Mouse (Mus musculus): Measurements from ENCODE around the gene Adap1. TPM values are rescaled to one million over a fixed set of nuclear protein-coding genes. Genes with fewer than 3 reads are reported as not detected.

Gene Adap1
- polyA plus RNA-seq (2015; fragmentation: Nextera tagmentation; extraction: Ambion mirVana), result 2.1 and 2.2 TPM in 2 replicates

- Histone ChIP-seq H3K4me1 (peaks cover 25% of the 10 kb centered on the region), H3K27ac (no peak within 1 kb of the TSS), H3K27me3 (peaks cover 43% of the 10 kb centered on the region), H3K9me3 (replicated peaks) (no peaks in the 10 kb centered on the region), H3K4me2 (peak within 1 kb of the TSS; percentile 99), H3K36me3 (no peaks in the 10 kb centered on the region), H3K4me3 (replicated peaks) (peak within 1 kb of the TSS; percentile 66), H3K9ac (peak within 1 kb of the TSS; percentile 69)
- peak; percentile 74 for ATAC-seq (replicated peaks; ENCODE audit: low FRiP score)
- WGBS, result 3% methylated on average over 61 of the region's 61 CpGs
Observed at GRCm38 (mm10) chr5:139325395-139325966, at the start of gene Adap1. TSS of gene Adap1 (minus strand) at chr5:139325622.

- H3K4me1 ChIP-seq, result peaks cover 79% of the 10 kb centered on the region
Observed at GRCm38 (mm10) chr5:139374841-139375240, 49.4 kb upstream of the Adap1 start.

GRCm38 (mm10) chr5:139373889-139374444 is 48.5 kb upstream of the Adap1 start:
- no peaks in the 10 kb centered on the region for H3K36me3 ChIP-seq
- no peak overlapping the region for H3K4me2 ChIP-seq
- H3K9ac ChIP-seq, result no peak overlapping the region
- 0 out of 2 replicates have a peak overlapping the region, but pooled peaks have one; percentile 10 for H3K27ac ChIP-seq
- H3K9me3 ChIP-seq (replicated peaks), result no peaks in the 10 kb centered on the region
- H3K27me3 ChIP-seq, result no peaks in the 10 kb centered on the region
- ATAC-seq (replicated peaks; ENCODE audit: low FRiP score), result no peak
- H3K4me1 ChIP-seq, result peaks cover 77% of the 10 kb centered on the region
- 82% methylated on average over 6 of the region's 6 CpGs for WGBS
- H3K4me3 ChIP-seq (replicated peaks), result no peak overlapping the region

More at GRCm38 (mm10) chr5:139374841-139375240, 49.4 kb upstream of the Adap1 start:
- Histone ChIP-seq H3K27ac (0 out of 2 replicates have a peak overlapping the region, but pooled peaks have one; percentile 10), H3K4me3 (replicated peaks) (no peak overlapping the region), H3K27me3 (no peaks in the 10 kb centered on the region), H3K9ac (no peak overlapping the region), H3K4me2 (no peak overlapping the region), H3K36me3 (no peaks in the 10 kb centered on the region), H3K9me3 (replicated peaks) (no peaks in the 10 kb centered on the region)
- 90% methylated on average over 2 of the region's 2 CpGs for WGBS
- ATAC-seq (replicated peaks; ENCODE audit: low FRiP score), result no peak

- Histone ChIP-seq H3K9me3 (replicated peaks) (no peaks in the 10 kb centered on the region), H3K36me3 (no peaks in the 10 kb centered on the region), H3K9ac (no peak overlapping the region), H3K4me3 (replicated peaks) (no peak overlapping the region), H3K4me1 (peaks cover 74% of the 10 kb centered on the region), H3K4me2 (no peak overlapping the region), H3K27me3 (no peaks in the 10 kb centered on the region), H3K27ac (peak overlapping the region; percentile 83; the same call in 1 of the 2 replicates)
- WGBS, result 78% methylated on average over 3 of the region's 3 CpGs
- no peak for ATAC-seq (replicated peaks; ENCODE audit: low FRiP score)
Observed at GRCm38 (mm10) chr5:139373126-139373525, 47.7 kb upstream of the Adap1 start.

- WGBS, result under 1% methylated on average over 39 of the region's 39 CpGs
- peak overlapping the region; percentile 51 for H3K4me3 ChIP-seq (replicated peaks)
- no peaks in the 10 kb centered on the region for H3K9me3 ChIP-seq (replicated peaks)
- H3K4me1 ChIP-seq, result peaks cover 61% of the 10 kb centered on the region
- no peaks in the 10 kb centered on the region for H3K27me3 ChIP-seq
- peak overlapping the region; percentile 83 for H3K27ac ChIP-seq
- H3K36me3 ChIP-seq, result no peaks in the 10 kb centered on the region
- H3K9ac ChIP-seq, result peak overlapping the region; percentile 68
- peak; percentile 92 for ATAC-seq (replicated peaks; ENCODE audit: low FRiP score)
- H3K4me2 ChIP-seq, result peak overlapping the region; percentile 68
Observed at GRCm38 (mm10) chr5:139371631-139372401, 46.4 kb upstream of the Adap1 start.

- WGBS, result 54% methylated on average over 5 of the region's 5 CpGs
- peak overlapping the region; percentile 83 for H3K27ac ChIP-seq
Observed at GRCm38 (mm10) chr5:139371118-139371517, 45.7 kb upstream of the Adap1 start.

GRCm38 (mm10) chr5:139370336-139370735 is 44.9 kb upstream of the Adap1 start:
- 85% methylated on average over 6 of the region's 6 CpGs for WGBS
- Histone ChIP-seq H3K36me3 (no peaks in the 10 kb centered on the region), H3K27me3 (no peaks in the 10 kb centered on the region), H3K9me3 (replicated peaks) (no peaks in the 10 kb centered on the region), H3K4me2 (no peak overlapping the region), H3K9ac (no peak overlapping the region), H3K4me1 (peaks cover 59% of the 10 kb centered on the region), H3K27ac (no peak overlapping the region), H3K4me3 (replicated peaks) (no peak overlapping the region)
- no peak for ATAC-seq (replicated peaks; ENCODE audit: low FRiP score)

More at GRCm38 (mm10) chr5:139371118-139371517, 45.7 kb upstream of the Adap1 start:
- no peaks in the 10 kb centered on the region for H3K27me3 ChIP-seq
- H3K9me3 ChIP-seq (replicated peaks), result no peaks in the 10 kb centered on the region
- peak overlapping the region; percentile 51 for H3K4me3 ChIP-seq (replicated peaks)
- H3K9ac ChIP-seq, result peak overlapping the region; percentile 68
- H3K4me1 ChIP-seq, result peaks cover 58% of the 10 kb centered on the region
- no peak for ATAC-seq (replicated peaks; ENCODE audit: low FRiP score)
- H3K36me3 ChIP-seq, result no peaks in the 10 kb centered on the region
- peak overlapping the region; percentile 68 for H3K4me2 ChIP-seq

- H3K27ac ChIP-seq, result 0 out of 2 replicates have a peak overlapping the region, but pooled peaks have one; percentile 18
- WGBS, result 72% methylated on average over 11 of the region's 11 CpGs
- no peak overlapping the region for H3K4me3 ChIP-seq (replicated peaks)
- peaks cover 61% of the 10 kb centered on the region for H3K4me1 ChIP-seq
- no peak for ATAC-seq (replicated peaks; ENCODE audit: low FRiP score)
- no peaks in the 10 kb centered on the region for H3K9me3 ChIP-seq (replicated peaks)
- no peaks in the 10 kb centered on the region for H3K36me3 ChIP-seq
- H3K9ac ChIP-seq, result no peak overlapping the region
- no peak overlapping the region for H3K4me2 ChIP-seq
- no peaks in the 10 kb centered on the region for H3K27me3 ChIP-seq
Observed at GRCm38 (mm10) chr5:139368638-139369320, 43.4 kb upstream of the Adap1 start.

GRCm38 (mm10) chr5:139367884-139368458 is 42.5 kb upstream of the Adap1 start:
- 86% methylated on average over 4 of the region's 4 CpGs for WGBS
- Histone ChIP-seq H3K9ac (no peak overlapping the region), H3K27me3 (no peaks in the 10 kb centered on the region), H3K36me3 (peaks cover 1% of the 10 kb centered on the region; the same call in 1 of the 2 replicates), H3K4me2 (no peak overlapping the region), H3K9me3 (replicated peaks) (no peaks in the 10 kb centered on the region), H3K4me1 (peaks cover 55% of the 10 kb centered on the region), H3K27ac (no peak overlapping the region), H3K4me3 (replicated peaks) (no peak overlapping the region)
- no peak for ATAC-seq (replicated peaks; ENCODE audit: low FRiP score)

- no peak for ATAC-seq (replicated peaks; ENCODE audit: low FRiP score)
- Histone ChIP-seq H3K27ac (no peak overlapping the region), H3K27me3 (no peaks in the 10 kb centered on the region), H3K4me2 (no peak overlapping the region), H3K9ac (no peak overlapping the region), H3K9me3 (replicated peaks) (no peaks in the 10 kb centered on the region), H3K36me3 (peaks cover 4% of the 10 kb centered on the region; the same call in 1 of the 2 replicates), H3K4me3 (replicated peaks) (no peak overlapping the region), H3K4me1 (peaks cover 42% of the 10 kb centered on the region)
- 84% methylated on average over 11 of the region's 11 CpGs for WGBS
Observed at GRCm38 (mm10) chr5:139366484-139366883, 41.1 kb upstream of the Adap1 start.

GRCm38 (mm10) chr5:139365827-139366226 is 40.4 kb upstream of the Adap1 start:
- Histone ChIP-seq H3K27ac (no peak overlapping the region), H3K4me2 (no peak overlapping the region), H3K36me3 (peaks cover 5% of the 10 kb centered on the region; the same call in 1 of the 2 replicates), H3K4me1 (peaks cover 35% of the 10 kb centered on the region), H3K9me3 (replicated peaks) (no peaks in the 10 kb centered on the region), H3K9ac (no peak overlapping the region), H3K4me3 (replicated peaks) (no peak overlapping the region), H3K27me3 (no peaks in the 10 kb centered on the region)
- WGBS, result 86% methylated on average over 1 of the region's 1 CpGs
- ATAC-seq (replicated peaks; ENCODE audit: low FRiP score), result no peak

All from kidney, embryonic 15.5 days (tissue).